Mouse (Mus musculus) spleen, adult 12 weeks (tissue): ENCODE results near the gene Sbk2.

Source experiments
- DNase-seq: peaks from one replicate; pipeline ENCODE4 v3.0.0; 2022; ENCODE audit warnings: low spot score

Gene Sbk2

DNA sequence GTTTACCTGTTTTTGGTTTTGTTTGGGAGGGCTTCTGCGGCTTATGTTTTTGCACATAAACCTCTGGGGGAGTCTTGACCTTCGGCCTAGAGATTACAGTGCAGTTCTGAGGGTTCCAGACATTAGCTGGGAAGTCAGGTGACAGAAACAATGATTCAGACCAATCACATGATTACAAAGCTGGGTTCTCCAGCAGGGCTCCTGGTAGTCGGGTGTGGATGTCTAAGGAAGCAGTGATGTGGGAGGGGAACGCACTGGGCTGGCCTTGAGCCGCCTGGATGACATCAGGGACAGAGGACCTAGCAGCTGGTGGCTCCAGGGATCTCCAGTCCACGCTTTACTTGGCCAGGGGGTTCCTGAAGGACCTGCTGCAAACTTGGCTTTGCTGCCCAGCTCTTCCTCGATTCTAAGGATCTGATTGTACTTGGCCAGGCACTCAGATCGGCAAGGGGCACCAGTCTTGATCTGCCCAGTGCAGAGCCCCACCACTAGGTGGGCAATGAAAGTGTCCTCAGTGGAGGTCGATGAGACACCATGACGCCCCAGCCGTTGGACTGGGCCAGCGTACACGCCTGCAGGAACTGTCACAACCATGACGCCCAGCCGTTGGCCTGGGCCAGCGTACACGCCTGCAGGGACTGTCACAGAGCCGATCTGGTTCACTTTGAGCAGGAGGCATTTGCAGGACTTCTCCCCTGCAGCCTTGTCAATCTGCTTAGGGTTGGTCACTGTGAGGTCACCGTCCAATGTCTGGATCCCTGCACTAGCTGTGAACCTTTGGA is 13.5 kb downstream of the Sbk2 start:
- DNase-seq = no peak

DNA sequence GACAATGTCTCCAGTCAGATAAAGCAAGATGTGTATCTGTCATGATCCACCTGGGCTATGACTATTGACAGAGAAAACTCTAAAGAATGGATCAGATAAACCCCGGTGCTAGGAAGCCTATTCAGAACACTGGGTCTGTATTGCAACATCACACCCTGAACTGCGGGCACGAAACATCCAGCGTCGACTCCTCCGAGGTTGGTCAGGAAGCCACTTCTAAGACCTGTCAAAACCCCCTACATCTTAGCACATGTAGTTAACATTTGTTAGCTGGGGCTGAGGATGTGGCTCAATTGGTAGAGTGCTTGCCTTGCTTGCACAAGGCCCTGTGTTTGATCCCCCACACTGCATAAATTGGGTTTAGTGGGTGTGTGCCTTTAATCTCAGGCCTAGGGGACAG is 15.8 kb downstream of the Sbk2 start:
- DNase-seq = no peak

DNA sequence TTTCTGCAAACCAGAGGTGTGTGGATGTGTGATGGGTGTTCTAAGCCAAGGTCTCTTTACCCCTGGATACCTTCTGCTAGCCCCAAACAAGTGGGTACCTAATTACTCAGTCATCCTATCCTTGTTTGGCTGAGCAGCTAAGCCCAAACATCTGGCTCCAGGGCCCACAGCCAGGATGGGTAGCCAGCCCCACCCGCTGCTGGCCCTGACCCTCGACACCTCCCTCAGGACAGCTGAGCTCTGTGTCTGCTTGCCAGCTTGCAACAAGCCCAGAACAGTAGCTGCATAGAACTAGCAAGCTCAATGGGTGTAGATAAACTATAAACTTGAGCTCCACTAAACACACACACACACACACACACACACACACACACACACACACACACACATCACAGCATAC is 16.4 kb downstream of the Sbk2 start:
- no peak for DNase-seq

DNA sequence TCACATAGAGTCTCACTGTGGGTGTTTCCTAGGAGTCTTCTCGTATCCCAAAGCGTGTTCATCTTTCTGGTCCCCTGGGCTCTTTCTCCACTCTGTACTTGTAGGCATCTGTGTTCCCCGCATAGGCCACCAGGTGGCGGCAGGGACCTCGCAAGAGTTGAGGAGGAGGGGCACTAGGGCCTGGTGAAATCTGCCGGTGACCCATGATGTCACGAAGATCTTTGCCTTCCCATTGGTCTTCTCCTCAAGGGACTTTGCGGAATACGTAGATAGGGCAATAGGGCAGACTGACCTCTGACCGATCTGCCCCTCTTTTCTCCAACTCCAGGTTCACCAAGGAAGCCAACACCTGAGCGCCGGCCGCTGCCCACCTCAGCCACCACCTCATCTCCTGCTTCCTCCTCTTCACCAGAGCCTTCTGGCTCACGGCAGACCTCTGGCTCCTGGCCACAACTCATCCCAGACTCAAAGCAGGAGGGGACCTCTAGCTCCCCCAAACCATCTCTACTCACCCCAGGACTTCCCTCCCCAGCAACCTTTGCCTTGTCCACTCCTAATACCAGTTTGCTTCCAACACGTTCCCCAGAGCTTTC is 20.9 kb downstream of the Sbk2 start:
- peak; percentile 82 for DNase-seq

DNA sequence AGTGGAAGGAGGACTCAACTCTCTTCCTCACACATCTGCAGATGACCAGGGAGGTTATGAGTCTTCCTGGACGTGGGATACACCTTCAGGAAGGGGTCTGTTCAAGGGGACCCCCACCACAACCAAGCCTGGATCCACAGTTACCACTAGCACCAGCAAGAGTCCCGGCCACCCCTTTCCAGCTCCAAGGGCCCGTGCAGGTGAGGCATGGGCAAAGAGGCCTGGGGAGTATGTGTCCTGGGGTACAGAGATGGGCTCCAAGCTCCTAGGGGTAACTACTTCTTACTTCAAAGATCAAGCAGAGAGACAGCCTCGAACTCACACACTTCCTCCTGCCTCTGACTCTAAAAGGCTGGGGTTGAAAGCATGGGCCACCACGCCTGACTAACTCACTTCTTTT is 21.5 kb downstream of the Sbk2 start:
- DNase-seq = no peak

DNA sequence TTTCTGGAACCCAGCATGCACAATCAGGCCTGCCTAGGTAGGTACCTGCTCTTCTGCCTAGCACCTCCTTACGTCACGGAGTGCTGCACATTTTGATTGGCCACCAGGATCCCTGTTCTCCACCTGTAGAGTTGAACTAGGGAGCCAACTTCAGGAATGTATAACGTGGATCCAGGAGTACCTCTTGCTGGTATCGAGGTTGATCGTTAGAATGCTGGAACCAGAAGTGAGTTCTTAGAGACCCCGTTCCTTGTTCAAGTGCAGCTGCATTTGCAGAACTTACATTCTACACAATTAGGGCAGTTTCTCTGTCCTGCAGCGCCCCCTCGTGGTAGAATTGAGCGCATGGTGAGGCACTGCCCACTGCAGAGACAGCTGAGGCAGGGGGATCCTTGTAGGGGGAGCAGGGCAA is 24.1 kb downstream of the Sbk2 start:
- DNase-seq = peak; percentile 68

DNA sequence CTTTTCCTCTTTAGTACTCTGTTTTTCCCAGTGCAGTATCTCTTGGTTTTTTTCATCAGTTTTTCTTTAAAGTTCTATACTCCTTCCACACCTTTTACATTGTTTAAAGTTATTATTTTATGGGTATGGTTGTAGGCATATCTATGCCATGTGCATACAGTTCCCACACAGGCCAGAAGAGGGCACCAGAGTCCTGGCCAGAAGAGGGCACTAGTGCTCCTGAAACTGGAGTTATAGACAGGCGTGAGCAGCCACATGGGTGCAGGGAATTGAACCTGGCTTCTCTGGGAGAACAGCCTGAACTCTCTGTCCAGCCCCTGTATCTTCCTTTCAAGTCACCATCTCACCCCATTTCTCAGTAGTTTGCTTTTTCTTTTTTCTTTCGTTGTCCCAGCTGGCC is 25.8 kb downstream of the Sbk2 start:
- DNase-seq = peak; percentile 49

DNA sequence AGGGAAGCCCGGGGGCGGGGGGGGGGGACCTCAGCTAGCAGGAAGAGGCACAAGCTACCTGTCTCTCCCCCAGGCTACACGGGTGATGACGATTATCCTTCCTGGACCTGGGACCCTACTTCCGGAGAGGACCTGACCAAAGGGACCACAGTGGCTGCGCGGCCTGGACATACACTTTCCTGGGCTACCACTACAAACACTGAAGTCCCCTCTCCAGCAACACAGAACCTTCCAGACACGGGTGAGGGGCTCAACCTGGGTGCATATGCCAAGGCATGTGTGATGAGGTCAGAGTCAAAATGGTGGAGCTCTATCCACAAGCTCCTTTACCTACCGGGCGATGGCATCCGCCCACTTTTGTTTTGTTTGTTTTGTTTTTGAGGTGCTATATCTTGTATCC is 26.8 kb downstream of the Sbk2 start:
- no peak for DNase-seq

DNA sequence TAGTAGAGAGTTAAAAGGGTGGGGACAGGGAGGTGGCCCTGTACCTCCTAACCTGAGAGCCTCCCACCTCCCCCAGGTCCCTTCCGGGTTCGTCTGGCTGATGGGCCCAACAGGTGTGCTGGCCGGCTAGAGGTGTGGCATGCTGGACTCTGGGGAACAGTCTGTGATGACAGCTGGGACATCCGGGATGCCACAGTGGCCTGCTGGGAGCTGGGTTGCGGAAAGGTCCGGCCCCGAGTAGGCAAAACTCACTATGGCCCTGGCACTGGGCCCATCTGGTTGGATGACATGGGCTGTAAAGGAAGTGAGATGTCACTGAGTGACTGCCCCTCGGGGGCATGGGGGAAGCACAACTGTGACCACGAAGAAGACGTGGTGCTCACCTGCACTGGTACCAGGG is 27.4 kb downstream of the Sbk2 start:
- DNase-seq = no peak

DNA sequence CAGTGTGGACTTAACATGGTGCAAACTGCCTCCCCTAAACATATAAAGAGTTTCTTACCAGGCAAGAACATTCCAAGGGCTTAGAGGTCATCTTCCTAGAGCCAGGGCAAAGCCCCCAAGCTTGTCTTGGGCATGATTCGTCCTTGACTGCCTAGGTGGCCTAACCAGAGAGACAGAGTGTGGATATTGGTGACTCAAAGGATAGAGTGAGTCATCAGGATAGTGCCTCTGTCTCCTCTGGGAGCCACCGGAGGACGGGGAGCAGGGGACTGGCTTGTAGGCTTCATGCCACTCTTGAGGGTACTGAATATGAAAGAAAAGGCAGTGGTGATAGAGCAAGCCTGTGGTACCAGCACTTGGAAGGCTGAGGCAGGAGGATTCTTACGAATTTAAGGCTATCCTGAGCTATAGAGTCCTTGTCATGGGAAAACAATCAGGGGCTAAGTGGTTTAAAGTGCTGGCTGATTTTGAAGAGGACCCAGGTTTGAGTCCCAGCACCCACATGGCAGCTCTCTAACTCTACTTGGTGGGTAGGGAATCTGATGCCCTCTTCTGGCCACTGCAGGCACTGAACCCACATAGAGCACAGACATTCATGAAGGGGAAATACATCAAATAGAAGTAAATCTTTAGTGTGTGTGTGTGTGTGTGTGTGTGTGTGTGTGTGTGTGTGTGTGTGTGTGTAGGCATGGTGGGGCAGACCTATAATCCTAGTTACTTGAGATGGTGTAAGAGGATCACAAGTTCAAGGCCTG is 29.9 kb downstream of the Sbk2 start:
- no peak for DNase-seq

DNA sequence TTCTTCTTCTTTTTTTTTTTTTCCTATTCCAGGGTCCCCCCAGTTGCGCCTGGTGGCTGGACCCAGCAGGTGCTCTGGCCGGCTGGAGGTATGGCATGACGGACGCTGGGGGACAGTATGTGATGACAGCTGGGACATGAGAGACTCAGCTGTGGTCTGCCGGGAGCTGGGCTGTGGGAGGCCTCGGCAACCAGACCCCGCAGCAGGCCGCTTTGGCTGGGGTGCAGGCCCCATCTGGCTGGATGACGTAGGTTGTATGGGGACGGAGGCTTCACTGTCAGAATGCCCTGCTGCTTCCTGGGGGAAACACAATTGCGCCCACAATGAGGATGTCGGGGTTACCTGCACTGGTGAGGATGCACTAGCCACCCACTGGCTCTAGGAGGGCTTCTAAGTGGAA is 31.1 kb downstream of the Sbk2 start:
- DNase-seq = no peak

DNA sequence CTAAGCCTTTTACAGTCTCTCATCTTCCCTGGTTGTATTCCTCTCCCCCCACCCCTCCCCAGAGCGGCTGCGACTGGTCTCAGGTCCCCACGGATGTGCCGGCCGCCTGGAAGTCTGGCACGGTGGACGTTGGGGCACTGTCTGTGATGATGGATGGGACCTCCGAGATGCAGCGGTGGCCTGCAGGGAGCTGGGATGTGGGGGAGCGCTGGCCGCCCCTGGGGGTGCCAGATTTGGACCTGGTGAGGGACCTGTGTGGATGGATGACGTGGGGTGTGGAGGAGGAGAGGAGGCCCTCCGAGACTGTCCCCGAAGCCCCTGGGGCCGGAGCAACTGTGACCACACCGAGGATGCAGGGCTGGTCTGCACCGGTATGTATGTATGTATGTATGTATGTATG is 35.9 kb downstream of the Sbk2 start:
- no peak for DNase-seq

DNA sequence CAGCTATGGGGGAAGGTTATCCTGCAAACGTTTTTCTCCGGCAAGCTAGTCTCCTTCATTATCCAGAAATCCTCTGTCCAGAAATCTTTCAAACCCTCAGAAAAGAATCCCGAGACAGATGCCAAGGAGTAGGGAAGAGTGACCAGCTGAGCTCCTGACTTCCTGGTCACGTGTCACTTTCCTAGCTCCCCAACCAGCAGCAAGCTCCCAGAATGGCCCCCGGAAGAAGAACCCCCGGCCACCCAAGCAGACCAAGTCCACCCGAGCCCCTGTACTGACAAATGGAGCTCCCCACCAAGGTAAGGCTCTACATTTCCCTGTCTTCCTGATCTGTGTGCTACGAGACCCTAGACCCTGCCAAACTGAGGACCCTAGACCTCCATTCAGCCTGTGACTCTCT is 36.5 kb downstream of the Sbk2 start:
- no peak for DNase-seq

DNA sequence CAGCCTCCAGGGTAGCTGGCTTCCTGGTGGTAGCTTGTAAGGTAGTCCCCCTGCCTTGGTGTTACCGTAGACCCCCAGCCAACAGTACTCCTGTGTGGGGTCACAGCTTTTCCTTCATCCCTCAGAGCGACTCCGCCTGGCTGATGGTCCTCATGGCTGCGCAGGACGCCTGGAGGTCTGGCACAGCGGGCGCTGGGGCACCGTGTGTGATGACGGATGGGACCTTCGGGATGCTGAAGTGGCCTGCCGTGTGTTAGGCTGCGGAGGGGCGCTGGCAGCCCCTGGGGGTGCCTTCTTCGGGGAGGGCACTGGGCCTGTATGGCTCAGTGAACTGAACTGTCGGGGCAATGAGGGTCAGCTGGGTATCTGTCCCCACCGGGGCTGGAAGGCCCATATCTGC is 37.4 kb downstream of the Sbk2 start:
- DNase-seq = no peak

DNA sequence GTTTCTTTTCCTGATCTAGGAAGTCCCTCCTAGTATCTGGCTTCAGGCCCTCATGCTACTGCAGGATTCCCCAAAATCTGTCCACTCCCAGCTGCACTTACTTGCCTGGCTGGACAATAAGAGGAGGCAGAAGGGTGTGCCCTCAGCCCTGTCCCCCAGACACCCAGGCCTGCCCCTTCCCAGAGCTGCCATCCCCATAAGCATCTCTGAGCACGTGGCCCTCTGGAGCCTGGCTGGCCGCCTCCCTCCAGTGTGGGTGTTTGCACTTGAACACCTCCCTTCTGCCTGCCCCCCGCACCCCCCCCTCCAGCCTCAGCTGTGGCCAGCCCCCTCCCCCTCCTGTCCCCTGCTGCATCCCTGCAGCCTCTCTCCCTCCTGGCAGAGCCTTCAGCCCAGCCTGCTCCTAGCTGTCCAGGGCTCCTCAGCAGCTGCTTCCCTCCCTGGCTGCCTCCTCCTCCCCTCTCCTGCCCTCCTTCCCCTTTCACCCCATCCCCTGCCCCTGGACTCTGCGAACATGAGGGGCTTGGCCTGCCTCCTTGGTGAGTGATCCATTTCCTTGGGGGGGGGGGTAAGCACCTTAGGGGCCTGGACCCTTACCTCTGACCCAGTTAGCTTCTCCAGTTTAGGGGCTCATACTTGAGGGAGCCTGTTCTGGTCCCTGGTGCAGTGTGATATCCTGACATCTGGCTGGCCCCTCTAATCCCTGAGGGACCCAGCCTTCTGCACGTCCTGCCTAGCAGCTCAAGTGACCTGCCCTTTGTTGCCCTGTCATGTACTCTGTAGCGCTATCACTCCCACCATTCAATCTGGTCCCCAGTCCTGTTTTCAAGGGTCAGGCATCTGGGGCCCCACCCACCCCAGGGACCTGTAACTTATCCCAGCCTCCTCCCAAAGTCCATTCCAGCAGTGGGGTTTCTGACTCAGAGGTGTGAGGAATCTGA is 38.5 kb downstream of the Sbk2 start, which contains the start of gene Ssc5d:
TSS of gene Ssc5d (plus strand) at position 345 of the 941 bp plus-strand sequence.
- no peak for DNase-seq

DNA sequence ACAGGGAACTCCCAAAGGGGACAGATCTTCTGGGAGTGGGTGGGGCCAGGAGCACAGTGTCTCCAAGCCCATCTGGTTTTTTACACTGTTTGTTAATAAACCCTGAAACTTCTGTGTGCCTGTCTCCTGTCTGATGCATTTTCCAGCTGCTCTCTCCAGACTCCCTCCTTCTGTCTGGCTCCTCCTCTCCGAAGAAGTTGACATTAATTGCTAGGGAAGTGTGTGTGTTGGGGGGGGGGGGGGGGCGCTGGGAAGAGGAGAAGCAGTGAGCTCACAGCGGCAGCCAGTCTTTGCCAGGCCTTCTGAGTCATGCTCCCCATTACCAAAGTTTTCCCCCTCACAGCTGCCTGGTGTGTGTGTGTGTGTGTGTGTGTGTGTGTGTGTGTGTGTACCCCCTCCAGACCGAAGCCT is 39.3 kb downstream of the Sbk2 start:
- DNase-seq = no peak

DNA sequence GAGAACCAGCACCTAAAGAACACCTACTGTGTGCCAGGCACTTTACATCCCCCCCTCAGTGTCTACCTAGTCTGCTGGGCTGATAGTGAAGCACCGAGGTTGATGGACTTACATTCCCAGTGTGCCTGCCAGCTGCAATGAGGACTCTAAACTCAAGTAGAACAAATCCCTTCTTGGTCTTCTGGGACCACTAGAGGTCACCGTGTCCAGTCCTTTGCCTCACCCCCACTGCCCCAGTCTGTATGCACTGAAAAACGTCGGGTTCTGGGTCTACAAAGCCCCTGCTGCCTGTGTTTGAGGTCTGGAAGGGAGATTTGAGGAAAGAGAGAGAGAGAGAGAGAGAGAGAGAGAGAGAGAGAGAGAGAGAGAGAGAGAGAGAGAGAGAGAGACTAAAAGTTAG is 39.7 kb downstream of the Sbk2 start:
- DNase-seq = no peak

DNA sequence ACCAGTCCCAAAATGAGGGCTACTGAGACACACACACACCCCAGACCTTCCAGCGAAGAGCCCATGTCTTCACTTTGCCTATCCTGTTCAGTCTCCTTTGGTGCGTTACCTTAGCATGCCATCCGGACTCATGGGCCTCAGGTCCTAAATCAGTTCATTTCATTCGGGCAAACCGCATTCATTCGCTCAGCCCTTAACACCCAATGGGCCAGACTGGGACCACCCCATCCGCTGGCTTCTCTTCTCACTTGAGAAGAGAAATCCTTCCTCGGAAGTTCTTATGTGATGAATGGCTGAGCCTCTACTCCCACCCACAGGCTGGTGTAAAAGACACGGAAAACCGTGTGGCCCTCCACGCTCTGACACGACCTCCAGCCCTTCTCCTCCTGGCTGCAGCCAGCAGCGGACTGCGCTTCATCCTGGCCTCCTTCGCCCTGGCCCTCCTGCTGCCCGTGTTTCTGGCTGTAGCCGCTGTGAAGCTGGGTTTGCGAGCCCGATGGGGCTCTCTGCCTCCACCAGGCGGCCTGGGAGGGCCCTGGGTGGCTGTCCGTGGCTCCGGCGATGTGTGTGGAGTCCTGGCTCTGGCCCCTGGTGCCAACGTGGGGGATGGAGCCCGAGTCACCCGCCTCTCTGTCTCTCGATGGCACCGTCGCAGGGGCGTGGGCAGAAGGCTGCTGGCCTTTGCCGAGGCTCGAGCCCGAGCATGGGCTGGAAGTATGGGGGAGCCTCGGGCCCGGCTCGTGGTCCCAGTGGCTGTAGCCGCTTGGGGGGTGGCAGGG is 40.4 kb downstream of the Sbk2 start:
- no peak for DNase-seq

DNA sequence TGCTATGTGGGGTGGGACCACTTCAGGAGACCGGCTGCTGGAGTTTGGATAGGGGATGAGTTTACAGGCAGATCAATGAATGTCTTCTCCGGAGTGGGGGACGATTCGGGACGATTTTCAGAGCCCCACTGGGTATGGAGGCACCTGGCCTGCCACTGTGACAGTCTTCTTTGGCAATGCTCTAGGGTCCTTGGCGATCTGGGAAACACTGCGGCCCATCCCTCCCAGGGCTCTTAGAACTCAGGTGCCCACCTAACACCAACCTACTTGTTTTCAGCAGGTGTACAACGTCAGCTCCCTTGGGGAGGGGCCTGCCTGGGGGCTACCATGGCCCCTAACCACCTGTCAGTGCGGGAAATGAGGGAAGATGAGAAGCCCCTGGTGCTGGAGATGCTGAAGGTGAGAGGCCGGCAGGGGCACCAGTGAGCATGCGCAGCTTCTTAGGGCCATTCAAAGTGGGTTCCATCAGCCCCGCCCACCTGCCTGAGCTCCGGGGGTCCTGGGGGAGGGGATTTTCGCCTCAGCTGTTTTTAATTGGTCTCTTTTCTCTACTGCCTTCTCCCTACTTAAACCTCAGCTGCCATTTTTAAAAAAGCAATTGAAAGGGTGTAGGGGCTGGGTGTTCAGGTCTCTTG is 41.2 kb downstream of the Sbk2 start:
- DNase-seq = no peak

DNA sequence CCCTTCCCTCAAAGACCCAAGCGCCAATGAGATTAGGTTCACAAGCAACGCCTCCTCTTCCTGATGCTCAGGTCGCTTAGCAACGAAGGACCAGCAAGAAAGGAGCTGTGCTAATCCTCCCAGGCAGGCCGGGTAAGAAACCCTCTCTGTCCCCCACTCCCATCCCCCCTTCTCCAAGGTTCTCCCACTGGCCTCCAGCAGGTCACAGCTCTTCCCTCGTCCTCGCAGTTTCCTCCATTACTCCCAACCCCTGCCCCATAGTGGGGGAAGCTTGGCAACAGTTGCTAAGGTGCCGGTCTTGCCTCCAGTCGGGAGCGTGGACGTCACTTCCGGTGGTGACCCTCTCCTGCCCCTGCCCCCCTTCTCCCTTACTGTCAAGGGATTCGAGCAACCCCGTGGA is 41.7 kb downstream of the Sbk2 start:
- DNase-seq = no peak
